Mouse (Mus musculus) megakaryocyte-erythroid progenitor cell, adult 5-6 weeks (primary cell): ENCODE data around the gene Kmo. TPM values are rescaled to one million over a fixed set of nuclear protein-coding genes. Genes with fewer than 3 reads are reported as not detected.

Source experiments
- ATAC-seq: replicated peaks from 2 replicates; pipeline ENCODE4 v1.8.0; 2016; ENCODE audit warnings: mild to moderate bottlenecking, inconsistent platforms; ENCODE audit not compliant: severe bottlenecking, poor library complexity, low FRiP score, low TSS enrichment
- total RNA-seq, 2 experiments: library from RNA; stranded (forward) in 1 of 2; stranded (reverse) in 1 of 2; fragments of 200-1000, 215-1000 nt in 1 of 2; fragments of >200 nt in 1 of 2; fragmentation: Nextera tagmentation in 1 of 2; gene quantifications; 2 replicates each; pipeline ENCODE4 v1.2.3; 2014 to 2017

Gene Kmo
- total RNA-seq, 2 experiments from 2014 or later, result 0.38 to 0.87 TPM

- ATAC-seq, result no peak
These were observed 71.6 kb downstream of the Kmo start for GRCm38 (mm10) chr1:175691686-175692245.

DNA sequence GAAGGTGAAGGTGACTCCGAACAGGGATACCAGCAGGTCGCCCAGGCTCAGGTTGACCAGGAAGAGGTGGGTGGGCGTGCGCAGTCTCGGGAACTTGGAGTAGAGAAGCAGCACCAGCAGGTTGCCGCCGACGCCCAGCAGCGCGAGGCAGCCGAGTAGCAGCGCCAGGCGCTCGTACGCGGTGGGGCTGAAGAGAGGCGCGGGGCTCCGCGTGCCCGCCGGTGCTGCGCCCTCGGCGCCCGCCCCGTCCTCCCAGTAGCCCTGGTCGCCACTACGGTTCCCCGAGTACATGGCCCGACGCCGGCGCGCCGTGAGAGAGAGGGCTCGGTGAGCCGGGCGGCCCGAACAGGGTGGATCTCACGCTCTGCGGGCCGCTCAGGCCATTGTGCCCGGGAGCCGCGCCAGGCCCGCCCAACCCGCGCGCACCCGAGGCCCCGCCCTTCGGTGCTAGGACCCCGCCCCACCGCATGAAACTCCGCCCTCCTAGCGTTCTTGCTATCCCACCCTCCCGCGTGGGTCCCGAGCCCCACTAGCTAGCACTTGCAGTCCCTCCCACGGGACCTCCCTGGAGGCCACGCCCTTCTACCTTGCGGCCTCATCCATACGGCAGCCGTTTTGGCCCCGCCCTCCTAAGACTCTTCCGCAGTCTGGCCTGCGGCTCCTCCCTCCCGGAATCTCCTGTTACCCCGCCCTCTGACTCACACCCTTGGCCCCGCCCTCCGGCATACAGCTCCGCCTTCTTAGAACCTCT, 72.2 kb downstream of the Kmo start, which contains the start of the genes Opn3 and Chml:
TSS of gene Opn3 (minus strand) at position 531 of the 751 bp plus-strand sequence.
TSS of gene Chml (minus strand) at position 656 of the 751 bp plus-strand sequence.
- peak; percentile 92 for ATAC-seq

- ATAC-seq, result peak; percentile 39
These were observed 72.8 kb downstream of the Kmo start for GRCm38 (mm10) chr1:175692997-175693361.

GRCm38 (mm10) chr1:175693429-175693960, 73.3 kb downstream of the Kmo start:
- peak; percentile 6 for ATAC-seq

DNA sequence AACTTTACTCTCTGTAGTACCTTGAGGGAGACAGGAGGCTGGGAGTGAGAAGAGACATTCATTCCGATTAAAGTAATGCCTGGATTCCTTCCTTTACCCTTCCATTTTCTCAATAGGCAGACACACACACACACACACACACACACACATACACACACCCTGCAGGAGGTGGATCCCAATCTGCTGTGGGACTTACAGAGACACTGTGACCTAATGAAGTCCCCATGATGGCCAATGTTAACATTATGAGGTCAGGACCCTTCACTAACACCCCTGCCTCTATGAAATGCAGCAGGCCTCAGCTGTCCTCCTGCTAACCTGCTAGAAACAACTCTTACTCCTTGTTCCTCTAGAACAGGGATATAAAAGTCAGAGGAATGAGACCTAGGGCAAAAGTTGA, 78.1 kb downstream of the Kmo start, which contains the start of gene Wdr64:
TSS of gene Wdr64 (plus strand) at position 301 of the 400 bp plus-strand sequence.
- ATAC-seq, result no peak

- ATAC-seq, result no peak
These were observed 79.2 kb downstream of the Kmo start for GRCm38 (mm10) chr1:175699375-175699774.

- 0 out of 2 replicates have a peak, but pooled peaks have one; percentile 55 for ATAC-seq
These were observed 79.6 kb downstream of the Kmo start for GRCm38 (mm10) chr1:175699796-175700195.

DNA sequence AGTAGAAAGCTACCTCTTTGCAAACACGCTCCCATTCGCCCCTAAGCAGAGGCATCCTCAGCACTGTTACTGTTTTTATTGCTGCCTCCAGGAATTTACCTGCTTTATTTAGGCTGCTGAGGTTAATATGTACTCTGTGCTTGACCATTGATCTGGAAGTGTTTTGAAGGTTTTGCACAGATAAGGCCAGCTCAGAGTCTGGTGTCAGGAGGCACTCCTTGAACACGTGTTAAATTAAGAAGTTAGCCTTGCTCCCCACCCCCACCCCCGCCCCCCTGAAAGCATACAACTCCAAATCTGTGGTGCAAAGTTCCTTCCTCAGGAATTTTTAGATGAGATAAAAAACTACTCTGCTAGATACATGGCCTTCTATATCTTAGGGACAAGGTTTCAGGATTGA, 81.0 kb downstream of the Kmo start:
- no peak for ATAC-seq

GRCm38 (mm10) chr1:175707599-175707998, 87.4 kb downstream of the Kmo start:
- no peak for ATAC-seq

DNA sequence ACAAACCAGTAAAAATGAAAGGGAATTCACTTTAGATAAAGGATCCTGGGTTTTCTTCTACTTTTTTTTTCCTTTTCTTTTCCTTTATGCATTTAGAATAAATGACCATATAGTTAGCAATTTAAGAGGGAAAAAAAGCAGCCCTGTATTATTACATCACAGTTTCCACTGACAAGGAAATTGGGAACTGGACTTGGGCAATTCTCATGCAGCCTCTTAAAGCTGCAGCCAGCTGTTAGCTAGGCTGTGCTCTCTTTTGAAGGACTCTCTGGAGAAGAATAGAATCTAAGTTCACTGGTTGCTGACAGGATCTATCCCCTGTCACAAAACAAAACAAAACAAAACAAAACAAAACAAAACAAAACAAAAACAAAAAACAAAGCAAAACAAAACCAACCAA, 87.8 kb downstream of the Kmo start:
- no peak for ATAC-seq

Other genes with a start within 250 kb of the Kmo start
- not detected in 2 replicates for gene Rgs7, start 127.9 kb upstream of the Kmo start, total RNA-seq (2014; fragmentation: Nextera tagmentation)
- gene Rgs7, start 127.9 kb upstream of the Kmo start, total RNA-seq (2017), result not detected in 2 replicates
- gene Fh1, start 5.3 kb downstream of the Kmo start, total RNA-seq (2014; fragmentation: Nextera tagmentation), result 99.2 and 129 TPM in 2 replicates
- gene Fh1, start 5.3 kb downstream of the Kmo start, total RNA-seq (2017), result 87.3 and 93.2 TPM in 2 replicates
- 0.72 TPM in 1 of 2 replicates, not detected in the other for gene Opn3, start 72.4 kb downstream of the Kmo start, total RNA-seq (2014; fragmentation: Nextera tagmentation)
- 0.23 and 1.1 TPM in 2 replicates for gene Opn3, start 72.4 kb downstream of the Kmo start, total RNA-seq (2017)
- gene Chml, start 72.5 kb downstream of the Kmo start, total RNA-seq (2014; fragmentation: Nextera tagmentation), result 7.0 and 12.6 TPM in 2 replicates
- 12.5 and 15.8 TPM in 2 replicates for gene Chml, start 72.5 kb downstream of the Kmo start, total RNA-seq (2017)
- gene Wdr64, start 78.2 kb downstream of the Kmo start, total RNA-seq (2014; fragmentation: Nextera tagmentation), result not detected in 2 replicates
- not detected in 2 replicates for gene Wdr64, start 78.2 kb downstream of the Kmo start, total RNA-seq (2017)